Mouse (Mus musculus) E14TG2a.4 (cell line): ENCODE results near the gene Col6a1.
"Not testable (repeated sequence)": the region's sequence is repeated elsewhere in the genome, so short reads cannot be mapped to it uniquely, and the experiment has no call there.

Experiments
- H3K27me3 ChIP-seq: 2 replicates; pipeline ENCODE4 v1.6.1; 2014; ENCODE audit warnings: low read length, control low read depth; ENCODE audit not compliant: insufficient read depth
- H3K36me3 ChIP-seq: 2 replicates; pipeline ENCODE4 v1.6.1; 2014; ENCODE audit warnings: low read length, control low read depth; ENCODE audit not compliant: insufficient read depth
- H3K4me1 ChIP-seq: replicated peaks from 2 replicates; pipeline ENCODE4 v1.6.1; 2014; ENCODE audit warnings: low read depth, low read length, control low read depth
- H3K4me3 ChIP-seq: replicated peaks from 2 replicates; pipeline ENCODE4 v1.5.1; 2014; ENCODE audit warnings: mild to moderate bottlenecking, low read length
- H3K9me3 ChIP-seq: 2 replicates; pipeline ENCODE4 v1.6.1; 2014; ENCODE audit warnings: low read length, control low read depth
- CTCF ChIP-seq: conservative IDR thresholded peaks from 2 replicates; pipeline ENCODE4 v1.5.1; 2014; ENCODE audit warnings: low read length
- NANOG ChIP-seq: IDR thresholded peaks from 2 replicates; pipeline ENCODE4 v1.6.1; 2014; ENCODE audit warnings: borderline replicate concordance, low read length, mixed read lengths
- POU5F1 ChIP-seq: IDR thresholded peaks from 2 replicates; pipeline ENCODE4 v1.6.1; 2014; ENCODE audit warnings: low read length, borderline replicate concordance

The Col6a1 gene

DNA sequence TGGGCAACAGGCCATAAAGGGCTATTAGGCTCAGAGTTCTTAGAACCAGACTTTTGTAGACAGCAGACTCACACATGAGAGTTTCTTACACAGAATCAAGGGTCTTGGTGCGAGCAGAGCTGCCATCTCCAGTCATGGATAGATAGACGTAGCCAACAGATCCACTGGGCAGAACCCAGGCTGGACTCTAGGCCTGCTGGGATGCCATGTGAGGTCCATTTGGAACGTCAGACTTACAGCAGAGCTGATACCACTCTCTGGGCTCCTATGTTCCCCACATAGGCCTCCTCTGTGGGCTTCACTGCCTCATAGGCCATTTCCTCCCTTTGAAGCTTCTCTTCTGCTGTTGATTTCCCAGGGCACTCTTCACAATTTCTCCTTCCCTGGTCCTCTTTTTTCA lies 27.7 kb upstream of the Col6a1 start:
- H3K9me3 ChIP-seq, result no peaks in the 10 kb centered on the region
- H3K4me3 ChIP-seq, result no peak overlapping the region
- TF ChIP-seq NANOG, result no peak
- no peak for TF ChIP-seq CTCF
- TF ChIP-seq POU5F1, result no peak
- H3K4me1 ChIP-seq, result peaks cover 8% of the 10 kb centered on the region
- H3K36me3 ChIP-seq, result no peaks in the 10 kb centered on the region
- no peaks in the 10 kb centered on the region for H3K27me3 ChIP-seq

DNA sequence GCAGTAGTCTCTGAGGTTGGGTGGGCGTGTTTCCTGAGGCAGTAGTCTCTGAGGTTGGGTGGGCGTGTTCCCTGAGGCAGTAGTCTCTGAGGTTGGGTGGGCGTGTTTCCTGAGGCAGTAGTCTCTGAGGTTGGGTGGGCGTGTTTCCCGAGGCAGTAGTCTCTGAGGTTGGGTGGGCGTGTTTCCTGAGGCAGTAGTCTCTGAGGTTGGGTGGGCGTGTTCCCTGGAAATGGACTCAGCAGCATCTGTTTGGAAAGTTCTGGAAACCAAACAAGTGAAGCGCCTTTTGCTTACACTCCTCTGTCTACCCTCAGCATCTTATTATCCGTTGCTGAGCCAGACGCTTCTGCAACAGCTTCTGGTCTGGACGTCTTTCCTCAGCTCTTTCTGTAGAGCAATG lies 18.3 kb upstream of the Col6a1 start:
- not testable (repeated sequence) for H3K27me3 ChIP-seq, H3K4me1 ChIP-seq, H3K36me3 ChIP-seq, H3K9me3 ChIP-seq, H3K4me3 ChIP-seq

DNA sequence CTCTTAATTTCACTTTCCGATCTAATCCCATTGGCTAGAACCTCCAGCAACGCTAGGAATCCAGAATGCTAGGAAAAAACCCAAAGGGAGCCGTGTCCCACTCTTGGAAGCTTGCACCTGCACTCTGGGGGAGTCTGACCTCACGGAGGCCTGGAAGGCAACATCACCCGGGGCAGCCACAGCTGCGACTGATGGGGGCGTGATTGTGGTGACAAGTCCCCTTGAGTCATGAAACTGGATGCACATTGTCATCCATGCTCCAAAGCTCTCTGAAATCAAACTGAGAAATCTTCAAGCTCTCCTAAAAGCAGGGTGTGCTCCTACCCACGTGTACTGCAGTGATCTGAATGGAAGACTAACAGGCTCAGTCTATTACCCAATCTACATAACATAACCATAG lies 10.8 kb upstream of the Col6a1 start:
- H3K36me3 ChIP-seq, result no peaks in the 10 kb centered on the region
- no peaks in the 10 kb centered on the region for H3K9me3 ChIP-seq
- no peak overlapping the region for H3K4me3 ChIP-seq
- H3K27me3 ChIP-seq, result peaks cover 9% of the 10 kb centered on the region
- H3K4me1 ChIP-seq, result peaks cover 21% of the 10 kb centered on the region
- TF ChIP-seq NANOG (no peak), CTCF (no peak), POU5F1 (no peak)

DNA sequence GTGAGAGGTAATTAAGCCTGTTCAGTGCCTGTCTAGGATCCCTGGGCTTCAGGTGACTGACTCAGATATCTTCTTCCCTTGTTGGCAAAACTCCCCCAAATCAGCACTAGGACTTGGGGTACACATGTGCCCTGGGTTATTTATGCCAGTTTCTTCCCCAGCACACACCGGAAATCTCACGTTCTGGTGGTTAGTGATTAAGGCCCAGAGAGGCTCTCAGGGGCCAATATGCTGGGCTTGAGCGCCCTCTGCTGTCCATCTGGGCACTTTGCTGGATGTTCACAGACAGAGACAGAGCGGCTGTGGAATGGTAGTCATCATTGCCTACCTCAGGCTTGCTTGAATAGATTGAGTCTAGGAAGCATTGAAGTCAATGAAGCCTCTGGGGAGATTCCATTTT lies 9.0 kb upstream of the Col6a1 start:
- peaks cover 19% of the 10 kb centered on the region for H3K27me3 ChIP-seq
- H3K4me3 ChIP-seq, result no peak overlapping the region
- TF ChIP-seq CTCF, result peak; percentile 80
- no peak for TF ChIP-seq NANOG
- TF ChIP-seq POU5F1, result no peak
- H3K4me1 ChIP-seq, result peaks cover 30% of the 10 kb centered on the region
- H3K9me3 ChIP-seq, result no peaks in the 10 kb centered on the region
- no peaks in the 10 kb centered on the region for H3K36me3 ChIP-seq

DNA sequence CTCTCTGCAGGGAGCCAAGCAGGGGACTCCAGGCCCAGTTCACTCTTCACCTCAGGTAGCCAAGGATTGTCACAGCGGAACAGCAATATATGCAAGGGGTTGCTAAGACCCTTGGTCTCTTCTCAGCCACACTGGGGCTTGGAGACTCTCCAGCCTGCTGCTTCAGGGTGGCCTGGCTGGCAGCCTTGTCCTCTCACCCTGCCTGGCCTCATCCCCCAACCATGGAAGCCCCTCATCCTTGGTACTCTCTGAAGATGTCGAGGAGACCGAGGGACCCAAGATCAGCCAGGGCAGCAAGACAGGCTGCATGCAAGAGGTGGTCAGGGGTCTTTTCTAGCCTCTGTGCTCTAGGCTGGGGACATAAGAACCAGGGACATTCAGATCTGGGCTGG lies 7.7 kb upstream of the Col6a1 start:
- no peak for TF ChIP-seq POU5F1
- no peak for TF ChIP-seq NANOG
- TF ChIP-seq CTCF, result no peak
- H3K36me3 ChIP-seq, result no peaks in the 10 kb centered on the region

DNA sequence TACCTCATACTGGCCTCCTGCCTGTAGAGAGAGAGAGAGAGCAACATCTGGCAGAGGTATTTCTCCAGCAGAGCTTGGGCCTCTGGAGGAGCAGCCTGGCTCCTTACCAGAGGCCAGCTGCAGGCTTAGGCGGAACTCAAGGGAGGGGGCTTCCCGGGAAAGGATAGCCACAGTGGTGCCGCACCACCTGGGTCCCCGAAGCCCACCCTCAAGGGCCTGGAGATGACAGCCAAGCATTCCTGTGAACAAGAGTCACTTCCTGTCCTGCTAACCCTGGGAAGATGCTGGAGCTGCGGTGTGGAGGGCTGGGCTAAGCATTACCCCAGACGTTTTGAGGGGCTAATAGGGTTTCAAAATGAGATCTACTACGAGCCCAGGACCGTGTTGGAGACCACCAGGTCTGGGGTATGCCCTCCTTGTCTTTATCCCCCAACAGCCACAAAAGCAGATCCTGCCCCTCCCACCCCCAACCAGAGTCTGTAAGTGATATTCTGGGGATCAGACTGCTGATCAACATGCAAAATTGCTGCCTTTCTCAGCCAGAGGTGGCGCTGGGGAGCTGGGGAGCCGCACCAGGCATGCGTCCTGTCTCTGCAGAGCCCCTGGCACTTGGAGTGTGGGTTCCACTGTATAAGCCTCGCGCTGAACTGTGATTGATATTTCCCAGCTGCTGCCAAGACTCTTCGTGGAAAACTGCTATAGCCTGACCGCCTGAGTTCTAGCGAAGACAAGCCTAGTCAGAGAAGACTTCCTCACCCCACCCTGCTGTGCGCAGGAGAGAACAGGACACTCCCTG lies 7.1 kb upstream of the Col6a1 start:
- H3K36me3 ChIP-seq, result no peaks in the 10 kb centered on the region
- peak; percentile 74 for TF ChIP-seq CTCF
- no peak for TF ChIP-seq POU5F1
- peaks cover 28% of the 10 kb centered on the region for H3K27me3 ChIP-seq
- peak overlapping the region; percentile 63 for H3K4me3 ChIP-seq
- no peaks in the 10 kb centered on the region for H3K9me3 ChIP-seq
- H3K4me1 ChIP-seq, result peaks cover 36% of the 10 kb centered on the region

More for the DNA sequence above, 7.7 kb upstream of the Col6a1 start:
- Histone ChIP-seq H3K9me3 (no peaks in the 10 kb centered on the region), H3K4me1 (peaks cover 33% of the 10 kb centered on the region), H3K27me3 (peaks cover 28% of the 10 kb centered on the region), H3K4me3 (peak overlapping the region; percentile 63)

DNA sequence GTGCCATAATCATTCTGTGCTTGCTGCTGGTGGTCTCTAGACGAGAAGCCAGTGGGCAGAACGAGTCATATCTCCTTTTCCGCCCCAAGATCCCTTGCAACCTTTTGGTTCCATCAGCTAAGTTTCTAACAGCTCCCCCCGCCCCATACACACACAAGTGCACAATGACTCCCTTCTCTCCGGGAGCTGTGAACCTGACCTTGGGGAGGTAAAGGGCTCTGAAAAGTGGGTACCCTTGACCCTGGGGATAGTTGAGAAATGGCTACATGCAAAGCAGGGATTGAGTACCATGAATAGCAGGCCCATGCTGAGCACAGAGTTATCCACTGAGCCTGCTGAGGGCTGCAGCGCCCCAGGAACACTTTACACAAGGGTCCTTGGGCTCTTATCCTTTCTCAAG lies 6.4 kb upstream of the Col6a1 start:
- Histone ChIP-seq H3K27me3 (peaks cover 28% of the 10 kb centered on the region), H3K36me3 (no peaks in the 10 kb centered on the region), H3K4me3 (peak overlapping the region; percentile 63), H3K9me3 (no peaks in the 10 kb centered on the region), H3K4me1 (peaks cover 41% of the 10 kb centered on the region)
- TF ChIP-seq NANOG, result no peak
- TF ChIP-seq CTCF, result no peak
- no peak for TF ChIP-seq POU5F1

DNA sequence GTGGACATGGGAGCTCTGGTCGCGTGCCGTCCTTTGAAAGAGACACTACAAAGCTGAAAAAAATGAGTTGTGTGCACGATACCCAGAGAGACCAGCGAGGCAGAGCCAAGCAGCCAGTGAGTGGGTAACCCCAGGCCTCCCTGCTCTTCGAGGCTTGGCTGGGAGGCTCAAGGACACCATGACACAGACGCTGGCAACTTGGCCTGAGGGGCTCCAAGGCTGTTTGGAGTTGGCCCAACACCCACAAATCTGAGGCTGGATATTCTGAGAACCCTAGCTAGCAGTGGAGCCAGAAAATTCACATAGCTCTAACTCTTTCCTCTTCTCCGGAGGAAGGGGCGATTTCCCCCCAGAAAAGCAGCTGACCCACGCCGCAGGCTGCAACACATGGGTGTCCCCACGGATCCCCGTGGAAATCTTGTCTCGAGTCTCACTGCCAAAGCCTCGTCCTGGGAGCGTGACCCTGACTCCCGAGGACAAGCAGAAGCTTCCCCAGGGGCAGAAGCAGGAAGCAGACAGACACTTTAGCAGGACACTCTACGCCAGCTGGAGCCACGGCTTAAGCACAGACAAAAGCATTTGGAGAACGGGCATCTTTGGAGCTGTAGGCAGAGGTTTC lies 5.8 kb upstream of the Col6a1 start:
- H3K27me3 ChIP-seq, result peaks cover 28% of the 10 kb centered on the region
- no peaks in the 10 kb centered on the region for H3K9me3 ChIP-seq
- peak overlapping the region; percentile 63 for H3K4me3 ChIP-seq
- TF ChIP-seq NANOG (no peak), CTCF (no peak)
- H3K36me3 ChIP-seq, result no peaks in the 10 kb centered on the region
- H3K4me1 ChIP-seq, result peaks cover 41% of the 10 kb centered on the region
